Mouse (Mus musculus): Measurements from ENCODE around the gene Lzts2. TPM values are rescaled to one million over a fixed set of nuclear protein-coding genes. Genes with fewer than 3 reads are reported as not detected.

Lzts2 gene
- total RNA-seq, 2 experiments from 2014 or later, result 39.9 to 43.2 TPM

- no peak for DNase-seq (ENCODE audit: low spot score in 2 of 2)
Observed at GRCm38 (mm10) chr19:45076036-45076575, 61.9 kb downstream of the Lzts2 start.

Other genes starting within 250 kb of the Lzts2 start
- gene Slf2, start 83.3 kb upstream of the Lzts2 start, total RNA-seq (2021), result 10 to 100 TPM; 37.9 to 38.0 TPM
- 10 to 100 TPM; 17.2 to 18.4 TPM for gene Sema4g, start 25.3 kb upstream of the Lzts2 start, total RNA-seq (2021)
- gene Twnk, start 8.8 kb upstream of the Lzts2 start, total RNA-seq (2021), result 10 to 100 TPM; 13.8 to 14.9 TPM
- gene Mrpl43, start 8.0 kb upstream of the Lzts2 start, total RNA-seq (2021), result 10 to 100 TPM; 38.9 to 44.2 TPM
- 1 to 10 TPM; 4.3 to 5.6 TPM for gene Pdzd7, start 31.3 kb downstream of the Lzts2 start, total RNA-seq (2021)
- gene Sfxn3, start 33.1 kb downstream of the Lzts2 start, total RNA-seq (2021), result 100 to 1,000 TPM; 118 to 125 TPM
- gene Kazald1, start 60.8 kb downstream of the Lzts2 start, total RNA-seq (2021), result 1 to 10 TPM; 6.7 to 7.3 TPM
- gene Tlx1, start 136.3 kb downstream of the Lzts2 start, total RNA-seq (2021), result not detected
- gene Lbx1, start 221.4 kb downstream of the Lzts2 start, total RNA-seq (2021), result not detected

Data from left cerebral cortex, adult 18-20 months (tissue).